Mouse (Mus musculus) embryo, embryonic 10.5 days (tissue): ENCODE measurements around the gene Hoxc13.
A peak's percentile ranks its signal among the peaks of the same experiment; 100 is the strongest.

Experiments
- DNase-seq: peaks from one replicate; pipeline ENCODE4 v3.0.0-alpha.2; 2015; ENCODE audit warnings: low spot score

Hoxc13 gene

GRCm38 (mm10) chr15:102921053-102922011 lies at the start of gene Hoxc13:
TSS of gene Hoxc13 (plus strand) at chr15:102921103.
- peak; percentile 30 for DNase-seq

GRCm38 (mm10) chr15:102885803-102886202 lies 35.1 kb upstream of the Hoxc13 start:
- no peak for DNase-seq

DNA sequence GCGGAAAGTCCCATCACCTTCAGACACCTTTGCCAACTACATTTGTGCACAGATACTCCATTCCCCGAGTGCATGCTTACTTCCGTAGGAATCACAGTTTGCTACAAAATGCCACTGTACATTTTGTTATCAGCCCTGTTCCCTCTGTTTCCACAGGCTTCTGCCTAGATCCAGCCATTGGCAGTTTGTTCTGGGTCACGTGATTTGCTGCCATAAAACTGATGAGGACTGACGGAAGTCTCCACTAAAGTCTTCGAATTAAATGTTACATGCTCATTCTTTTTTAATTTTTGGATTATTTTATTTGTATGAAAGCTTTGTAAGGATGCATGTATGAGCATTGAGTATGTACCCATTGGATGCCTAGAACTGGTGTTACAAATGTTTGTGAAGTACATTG lies 25.8 kb upstream of the Hoxc13 start:
- DNase-seq: no peak

DNA sequence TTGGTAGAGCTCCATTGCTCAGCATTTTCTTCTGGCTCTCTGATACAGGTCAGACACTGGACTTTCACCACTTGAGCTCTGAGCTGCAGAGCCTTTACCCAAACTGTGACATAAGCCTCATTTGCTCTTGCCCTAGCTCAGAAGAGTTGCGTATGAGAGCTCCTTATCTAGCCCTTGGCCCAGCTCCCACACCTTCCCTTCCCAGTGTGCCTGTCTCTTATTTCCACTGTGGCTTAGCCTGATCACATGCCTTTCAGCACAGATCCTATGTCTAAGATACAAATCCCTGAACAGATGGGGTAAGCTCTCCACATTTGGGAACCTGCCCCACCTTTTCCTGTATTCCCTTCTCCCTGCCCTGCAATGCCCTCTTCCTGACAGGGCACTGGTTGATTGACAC lies 16.0 kb upstream of the Hoxc13 start:
- no peak for DNase-seq

- peak; percentile 57 for DNase-seq
Observed at GRCm38 (mm10) chr15:102909536-102909935, 11.4 kb upstream of the Hoxc13 start.

DNA sequence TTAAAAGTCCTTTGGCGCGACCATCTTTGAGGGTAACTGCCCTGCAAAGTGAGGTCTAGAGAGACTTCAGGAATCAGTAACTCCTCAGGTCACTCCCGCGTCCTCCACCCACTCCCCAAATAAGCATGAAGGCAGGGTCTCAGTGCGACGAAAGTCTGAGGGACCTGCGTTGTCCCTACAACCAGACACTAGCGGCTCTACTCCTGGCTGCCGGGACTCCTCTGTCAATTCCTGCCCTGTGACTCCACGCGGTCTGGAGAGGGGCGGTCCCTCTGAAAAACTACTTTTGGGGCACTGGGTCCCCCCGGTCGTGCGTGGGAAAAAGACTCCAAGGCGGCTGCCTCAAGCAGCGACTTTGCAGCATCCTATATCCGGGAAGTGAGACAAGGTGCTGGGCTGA lies 10.9 kb upstream of the Hoxc13 start:
- DNase-seq: no peak

DNA sequence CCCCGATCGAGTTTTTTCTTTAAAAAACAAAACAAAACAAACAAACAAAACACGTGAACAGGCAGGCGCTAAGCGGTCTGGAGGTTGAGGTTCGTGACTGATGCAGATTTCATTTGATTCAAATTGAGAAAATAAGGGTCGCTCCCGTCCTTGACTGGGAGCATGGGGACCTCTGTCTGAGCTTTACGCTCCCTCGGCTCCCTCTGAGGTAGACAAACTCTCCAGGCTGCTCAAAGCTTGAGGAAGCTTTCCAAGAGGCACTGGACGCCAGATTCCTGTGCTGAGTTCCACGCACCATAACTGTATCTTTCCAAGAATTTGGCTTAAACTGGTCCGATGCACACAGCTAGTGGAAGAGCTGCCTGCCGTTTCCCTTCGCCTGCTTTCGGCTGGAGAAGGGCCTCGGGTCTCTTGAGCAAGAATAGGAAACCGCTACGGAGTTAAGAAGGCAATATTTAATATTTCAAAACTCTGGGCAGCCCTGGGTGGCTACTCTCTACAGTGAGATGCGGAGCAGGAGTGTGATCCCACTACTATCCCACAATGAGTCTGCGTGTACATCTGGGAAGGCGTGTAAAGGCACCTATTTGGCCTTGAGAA lies 10.3 kb upstream of the Hoxc13 start:
- peak; percentile 62 for DNase-seq

DNA sequence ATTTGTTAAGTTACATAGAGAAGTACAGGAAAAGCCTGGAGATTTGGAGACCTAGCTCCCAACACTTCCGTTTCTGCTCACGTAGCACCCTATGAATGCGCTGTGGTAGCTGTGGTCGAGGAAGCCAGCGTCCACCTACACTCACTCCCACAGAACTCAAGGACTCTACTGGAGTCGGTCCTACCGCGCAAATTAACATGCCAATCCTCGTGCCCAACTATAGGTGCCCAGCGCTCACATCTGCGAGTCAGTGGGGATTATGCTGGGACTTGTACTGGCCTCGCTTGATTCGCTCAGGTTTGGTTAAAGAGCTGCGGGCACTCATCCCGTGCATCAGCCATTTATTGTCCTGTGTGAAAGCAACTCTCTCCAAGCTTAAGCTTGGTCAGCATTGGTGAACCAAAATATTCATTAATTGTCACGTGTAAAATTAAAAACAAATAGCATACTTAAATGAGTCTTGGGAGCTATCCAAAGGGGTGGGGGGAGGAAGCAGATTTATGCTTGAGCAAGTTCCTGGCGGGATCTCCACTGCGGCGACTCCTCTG lies 7.8 kb upstream of the Hoxc13 start:
- DNase-seq: peak; percentile 61

DNA sequence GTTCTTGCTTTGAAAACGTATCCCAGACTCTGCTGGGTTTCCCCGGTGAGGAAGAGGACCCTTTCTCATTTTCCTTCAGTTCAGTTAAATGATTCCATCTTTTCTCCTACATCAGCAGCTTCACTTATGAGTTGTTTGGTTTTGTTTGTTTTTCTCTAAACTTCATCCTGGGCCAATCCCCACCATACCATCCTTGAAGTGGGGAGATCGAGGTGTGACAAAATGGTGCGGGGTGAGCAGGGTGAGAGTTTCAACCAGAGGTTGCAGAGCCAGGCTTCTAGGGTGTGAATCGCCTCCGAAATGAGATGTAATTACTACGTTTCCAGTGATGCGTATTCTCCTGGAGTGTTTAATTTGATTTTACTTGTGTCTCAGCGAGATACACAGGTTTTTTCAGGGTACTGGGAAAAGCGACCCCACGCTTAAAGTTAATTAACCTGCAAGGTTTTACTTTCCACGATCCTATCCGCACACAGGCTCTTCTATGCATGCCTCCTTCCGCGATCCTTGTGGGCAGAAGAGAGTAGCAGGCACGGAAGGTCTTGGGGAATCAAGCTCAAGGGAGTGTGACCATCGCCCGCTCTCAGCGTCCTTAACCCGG lies 2.8 kb upstream of the Hoxc13 start:
- DNase-seq: peak; percentile 53

- peak; percentile 41 for DNase-seq
Observed at GRCm38 (mm10) chr15:102918611-102919265, 2.2 kb upstream of the Hoxc13 start.

- DNase-seq: peak; percentile 29
Observed at GRCm38 (mm10) chr15:102919336-102920180, 1.3 kb upstream of the Hoxc13 start.

- peak; percentile 92 for DNase-seq
Observed at GRCm38 (mm10) chr15:102920619-102921018, 284 bp upstream of the Hoxc13 start.

DNA sequence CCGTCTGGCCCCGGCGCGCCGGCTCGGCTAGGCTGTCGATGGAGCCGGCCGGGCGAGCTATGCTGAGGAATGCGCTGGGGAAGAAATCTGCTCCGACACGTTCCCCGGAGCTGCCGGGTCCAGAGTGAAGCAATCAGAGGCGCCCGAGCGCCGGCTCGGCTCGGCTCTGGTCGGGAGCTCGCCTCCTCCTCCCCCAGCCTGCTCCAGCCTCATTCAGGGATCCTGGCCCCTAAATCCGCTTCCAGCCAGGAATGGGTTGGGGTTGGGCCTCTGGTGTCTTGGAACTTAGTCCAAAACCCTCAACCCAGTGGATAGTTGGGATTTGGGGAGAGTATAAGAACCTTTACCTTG lies 1.1 kb downstream of the Hoxc13 start:
- peak; percentile 59 for DNase-seq

- peak; percentile 50 for DNase-seq
Observed at GRCm38 (mm10) chr15:102922636-102923500, 2.0 kb downstream of the Hoxc13 start.

DNA sequence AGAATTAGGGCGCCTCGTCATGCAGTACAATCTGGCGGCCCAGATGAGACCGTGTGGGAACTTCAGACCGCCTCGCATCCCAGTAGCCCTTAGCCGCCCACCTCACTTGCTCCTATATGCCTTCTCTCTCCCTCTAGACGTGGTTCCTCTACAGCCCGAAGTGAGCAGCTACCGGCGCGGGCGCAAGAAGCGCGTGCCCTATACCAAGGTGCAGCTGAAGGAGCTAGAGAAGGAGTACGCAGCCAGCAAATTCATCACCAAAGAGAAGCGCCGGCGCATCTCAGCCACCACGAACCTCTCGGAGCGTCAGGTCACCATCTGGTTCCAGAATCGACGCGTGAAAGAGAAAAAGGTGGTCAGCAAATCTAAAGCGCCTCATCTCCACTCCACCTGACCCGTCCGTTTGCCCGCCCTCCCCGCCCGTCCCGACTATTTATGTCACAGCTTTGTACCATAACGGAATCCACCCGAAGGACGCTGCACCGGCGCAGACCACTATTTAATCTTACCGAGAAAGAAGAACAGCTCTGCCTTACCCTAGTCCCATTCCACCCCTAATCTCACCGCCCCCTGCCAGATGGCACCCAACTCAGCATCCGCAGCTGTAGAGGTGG lies 6.2 kb downstream of the Hoxc13 start:
- DNase-seq: no peak

DNA sequence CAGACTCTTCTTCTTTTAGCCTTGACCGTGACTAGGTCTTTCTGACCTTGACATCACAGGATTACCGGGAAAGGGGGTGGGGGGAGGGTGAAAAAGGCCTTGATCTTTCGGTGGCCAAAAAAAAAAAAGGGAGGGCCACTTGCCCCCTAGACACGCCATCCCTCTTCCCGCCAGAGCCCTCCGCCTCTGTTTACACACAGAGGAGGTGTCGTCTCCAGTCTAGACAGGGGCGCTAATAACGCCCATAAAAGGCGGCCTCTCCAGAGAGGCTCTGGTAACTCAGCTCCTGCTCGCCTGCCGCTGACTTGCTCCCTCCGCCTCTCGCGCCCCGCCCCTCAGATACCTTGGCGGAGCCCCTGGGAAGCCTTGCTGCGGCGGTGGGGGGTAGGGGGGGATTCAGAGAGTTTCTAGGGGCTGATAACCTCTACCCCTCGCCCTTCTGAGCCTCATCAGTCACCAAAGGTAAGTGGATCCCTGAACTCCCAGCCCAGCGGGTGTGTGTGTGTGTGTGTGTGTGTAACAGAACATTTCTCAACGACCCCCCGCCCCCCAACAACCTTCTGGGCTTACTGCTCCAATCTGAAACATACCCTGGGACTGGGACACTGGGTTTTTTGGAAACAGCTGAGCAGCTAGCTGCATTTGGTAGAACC lies 10.9 kb downstream of the Hoxc13 start:
- DNase-seq: no peak

DNA sequence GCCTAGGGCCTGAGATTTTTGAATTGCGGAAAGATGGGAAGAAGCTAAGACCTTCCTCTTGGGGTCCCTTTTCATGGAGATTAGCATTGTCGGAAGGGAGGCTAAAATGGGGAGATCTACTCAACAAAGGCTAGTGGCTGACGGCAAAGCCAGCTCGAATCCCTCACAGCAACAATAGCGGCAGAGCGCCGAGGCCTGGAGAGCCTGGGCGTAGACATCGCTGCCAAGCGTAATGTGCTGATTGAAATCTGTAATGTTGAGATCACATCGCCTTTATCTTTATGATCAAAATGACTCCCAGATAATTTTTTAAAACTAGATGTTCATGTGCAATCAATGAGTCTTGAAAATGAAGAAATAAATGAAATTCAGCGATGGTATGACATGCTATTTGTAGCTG lies 13.5 kb downstream of the Hoxc13 start:
- DNase-seq: no peak

DNA sequence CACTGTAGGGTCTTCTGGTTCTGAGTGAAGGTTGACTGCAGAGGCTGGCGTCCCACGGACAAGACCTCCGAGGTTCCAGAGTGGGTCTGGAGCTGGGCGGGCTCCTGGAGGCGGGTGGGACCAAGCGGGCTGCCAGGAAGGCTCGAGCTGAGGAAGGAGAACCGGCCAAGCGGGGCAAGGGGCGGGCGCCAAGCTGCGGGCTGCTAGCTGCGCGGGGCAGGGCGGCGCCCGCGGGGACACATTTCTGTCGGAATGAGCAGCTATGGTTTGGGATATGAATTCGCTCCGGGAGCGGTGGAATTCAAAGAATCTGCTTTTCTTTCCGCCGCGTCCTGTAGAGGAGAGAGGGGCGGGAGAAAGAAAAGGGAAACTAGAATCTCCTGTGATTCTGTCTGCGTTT lies 14.0 kb downstream of the Hoxc13 start:
- DNase-seq: no peak

DNA sequence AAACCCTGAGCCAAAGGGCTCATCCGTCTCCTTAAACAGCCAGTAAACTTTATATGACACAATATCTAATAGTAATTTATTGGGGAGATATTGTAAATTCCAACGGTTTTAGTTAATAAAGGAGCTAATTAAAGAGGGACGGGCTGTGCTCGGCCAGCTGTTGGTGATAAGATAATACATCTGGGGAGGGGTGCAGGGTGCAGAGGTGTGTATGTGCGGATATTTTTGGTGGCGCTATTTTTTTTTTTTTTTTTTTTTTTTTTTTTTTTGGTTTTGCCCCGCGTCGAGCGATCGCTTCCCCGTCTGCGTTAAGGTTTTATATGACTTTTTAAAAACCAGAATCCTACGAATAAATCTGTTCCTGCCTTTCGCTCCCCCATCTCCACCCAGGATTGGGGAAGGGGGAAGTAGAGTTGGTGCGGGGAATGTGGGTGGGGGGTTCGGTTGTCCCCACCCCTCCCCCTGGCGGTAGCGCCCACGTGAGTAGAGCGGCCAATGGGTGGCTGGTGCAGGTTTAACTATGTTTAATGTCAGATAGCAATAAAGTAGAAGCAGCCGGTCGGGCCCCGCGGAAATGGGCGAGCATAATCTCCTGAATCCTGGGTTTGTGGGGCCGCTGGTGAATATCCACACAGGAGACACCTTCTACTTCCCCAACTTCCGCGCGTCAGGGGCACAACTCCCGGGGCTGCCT lies 15.5 kb downstream of the Hoxc13 start, which contains the start of gene Hoxc12:
Gene Hoxc12, plus strand, starts transcription at position 479 of the 694 bp plus-strand sequence.
- DNase-seq: no peak
